Mouse (Mus musculus): Measurements from ENCODE around the gene Slc46a2.

DNA sequence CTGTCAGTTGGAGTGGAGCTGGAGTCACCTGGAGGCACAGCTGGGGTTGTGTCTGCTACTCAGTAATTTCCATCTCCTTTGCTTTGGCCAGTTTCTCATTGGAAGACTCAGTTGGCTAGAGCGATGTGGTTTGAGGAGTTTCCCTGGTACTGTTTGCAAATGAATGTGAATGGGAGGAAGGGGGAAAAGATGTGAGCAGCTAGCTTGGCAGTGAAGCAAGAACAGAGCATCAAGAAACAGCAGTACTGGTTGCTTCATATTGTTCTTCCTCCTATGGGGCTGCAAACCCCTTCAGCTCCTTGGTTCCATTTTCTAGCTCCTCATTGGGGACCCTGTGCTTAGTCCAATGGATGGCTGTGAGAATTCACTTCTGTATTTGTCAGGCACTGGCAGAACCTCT is 52.5 kb downstream of the Slc46a2 start:
- TF ChIP-seq CTCF (IDR thresholded peaks at IDR 0.05; ENCODE audit: control insufficient read depth, insufficient read depth, low read length) (no peak), POLR2A (IDR thresholded peaks at IDR 0.05; ENCODE audit: borderline replicate concordance, control insufficient read depth, low read depth, low read length) (no peak)

Measured in bone marrow, adult 2 months (tissue).